Mouse (Mus musculus): ENCODE measurements around the gene Ptprh. TPM values are rescaled to one million over a fixed set of nuclear protein-coding genes. Genes with fewer than 3 reads are reported as not detected.

The Ptprh gene
- total RNA-seq (2021): not detected
- long read RNA-seq, experiment 1, partial matches to known transcripts: 0 of 1 reads
- long read RNA-seq, experiment 1, other reads (novel, unspliced or antisense): 1 of 1 reads
- long read RNA-seq, experiment 2: 0 reads

DNA sequence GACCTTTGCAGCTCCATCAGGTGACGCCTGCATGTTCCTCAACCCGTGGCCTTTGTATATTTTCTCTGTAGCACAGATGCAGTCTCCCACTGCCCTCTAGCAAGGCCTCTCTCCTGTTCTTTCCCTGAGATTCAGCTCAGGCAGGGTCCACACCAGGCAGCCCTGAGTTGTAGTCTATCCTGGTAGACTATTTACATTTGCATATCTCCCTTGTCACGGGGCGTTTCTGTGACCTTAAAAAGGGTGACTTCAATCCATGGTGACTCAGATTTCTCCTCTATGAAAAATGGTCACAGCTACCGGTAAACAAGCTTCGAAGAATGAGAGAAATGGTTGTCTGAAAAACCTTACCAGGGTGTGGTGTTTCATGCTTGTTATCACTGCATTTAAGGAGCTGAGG is at the start of gene Ptprh:
Gene Ptprh (minus strand): TSS at position 169 of the 400 bp plus-strand sequence.
- no peak for DNase-seq

GRCm38 (mm10) chr7:4653351-4653750 is 49.5 kb upstream of the Ptprh start:
- DNase-seq: no peak

GRCm38 (mm10) chr7:4652726-4653125 is 48.9 kb upstream of the Ptprh start:
- no peak for DNase-seq

- no peak for DNase-seq
Observed at GRCm38 (mm10) chr7:4651581-4651980, 47.7 kb upstream of the Ptprh start.

- no peak for DNase-seq
Observed at GRCm38 (mm10) chr7:4647992-4648391, 44.2 kb upstream of the Ptprh start.

GRCm38 (mm10) chr7:4647291-4647690 is 43.5 kb upstream of the Ptprh start:
- peak; percentile 46 for DNase-seq

GRCm38 (mm10) chr7:4646806-4647205 is 43.0 kb upstream of the Ptprh start:
- DNase-seq: no peak

GRCm38 (mm10) chr7:4643225-4643624 is 39.4 kb upstream of the Ptprh start:
- no peak for DNase-seq

GRCm38 (mm10) chr7:4641956-4642355 is 38.1 kb upstream of the Ptprh start:
- no peak for DNase-seq

GRCm38 (mm10) chr7:4641155-4641554 is 37.3 kb upstream of the Ptprh start:
- DNase-seq: no peak

- no peak for DNase-seq
Observed at GRCm38 (mm10) chr7:4636179-4636578, 32.3 kb upstream of the Ptprh start.

DNA sequence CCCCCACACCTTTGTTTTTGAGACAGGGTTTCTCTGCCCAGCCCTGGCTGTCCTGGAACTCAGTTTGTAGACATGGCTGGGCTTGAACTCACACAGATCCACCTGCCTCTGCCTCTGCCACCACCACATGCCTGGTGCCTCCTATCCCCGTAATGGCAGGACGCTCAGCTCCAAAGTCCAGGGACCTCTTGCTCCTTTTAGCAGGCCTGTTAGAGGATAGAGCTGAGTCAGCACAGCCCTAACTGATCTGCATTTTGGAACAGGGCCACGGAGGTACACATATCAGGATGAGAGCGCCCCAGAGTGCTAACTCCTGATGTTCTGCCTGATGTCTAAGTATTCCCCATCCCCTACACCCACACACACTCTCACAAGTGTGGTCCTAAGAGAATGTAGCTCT is 27.2 kb upstream of the Ptprh start, which contains the start of gene Tmem86b:
Gene Tmem86b (minus strand): TSS at position 392 of the 400 bp plus-strand sequence.
- peak; percentile 19 for DNase-seq

DNA sequence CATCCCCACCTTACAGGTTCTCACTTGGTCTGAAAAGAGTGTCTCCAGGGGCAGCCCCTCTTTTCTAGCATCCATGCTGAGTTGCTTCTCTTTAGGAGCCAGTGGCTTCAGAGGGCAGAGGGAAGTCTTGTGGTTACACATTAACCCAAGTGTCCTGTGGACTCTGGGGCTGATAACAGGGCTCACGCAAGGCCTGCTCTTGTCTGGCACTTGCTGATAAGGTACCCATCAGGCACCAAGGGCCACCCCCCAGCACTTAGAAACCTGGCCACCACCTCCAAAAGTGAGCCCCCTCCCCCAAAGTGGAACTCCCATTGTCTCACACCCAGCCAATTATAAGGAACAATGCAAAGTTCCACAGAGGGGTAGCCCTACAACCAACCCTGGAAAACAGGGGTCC is 26.4 kb upstream of the Ptprh start:
- DNase-seq: no peak

DNA sequence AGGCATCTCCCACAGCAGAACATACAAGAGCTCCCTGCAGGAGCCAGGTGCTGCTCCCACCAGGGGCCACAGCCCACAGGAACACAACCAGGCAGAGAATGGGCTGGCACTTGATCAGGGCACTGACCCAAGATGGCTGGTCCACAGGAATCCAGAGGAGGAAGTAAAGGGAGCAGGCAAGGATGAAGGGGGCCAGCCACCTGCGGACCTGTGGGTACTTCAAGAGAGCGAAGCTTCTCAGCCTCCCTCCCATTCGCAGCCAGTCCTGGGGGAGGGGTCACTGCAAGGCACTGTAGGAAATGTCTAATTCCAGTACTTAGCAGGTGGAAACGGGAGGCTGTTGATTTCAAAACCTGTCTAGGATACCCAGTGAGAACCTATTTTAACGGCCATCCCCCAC is 25.7 kb upstream of the Ptprh start:
- no peak for DNase-seq

DNA sequence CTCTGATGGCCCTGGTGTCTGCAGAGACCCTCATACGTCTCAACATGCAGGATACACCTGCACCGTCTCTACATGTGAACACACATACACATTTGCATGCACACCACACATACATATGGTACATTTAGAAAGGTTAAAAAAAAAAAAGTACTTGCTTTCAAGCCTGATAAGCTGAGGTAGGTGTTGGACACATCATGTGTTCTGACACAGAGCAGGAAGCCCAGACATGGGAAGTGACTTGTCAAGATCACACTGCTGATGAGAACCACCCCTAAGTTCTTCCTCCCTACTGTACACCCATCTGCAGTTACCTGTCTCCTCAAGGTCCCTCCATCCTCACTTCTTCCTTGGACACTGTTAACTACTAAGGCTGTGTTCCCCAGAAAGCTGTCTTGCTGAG is 22.1 kb upstream of the Ptprh start:
- no peak for DNase-seq

GRCm38 (mm10) chr7:4624343-4624742 is 20.5 kb upstream of the Ptprh start:
- DNase-seq: no peak

DNA sequence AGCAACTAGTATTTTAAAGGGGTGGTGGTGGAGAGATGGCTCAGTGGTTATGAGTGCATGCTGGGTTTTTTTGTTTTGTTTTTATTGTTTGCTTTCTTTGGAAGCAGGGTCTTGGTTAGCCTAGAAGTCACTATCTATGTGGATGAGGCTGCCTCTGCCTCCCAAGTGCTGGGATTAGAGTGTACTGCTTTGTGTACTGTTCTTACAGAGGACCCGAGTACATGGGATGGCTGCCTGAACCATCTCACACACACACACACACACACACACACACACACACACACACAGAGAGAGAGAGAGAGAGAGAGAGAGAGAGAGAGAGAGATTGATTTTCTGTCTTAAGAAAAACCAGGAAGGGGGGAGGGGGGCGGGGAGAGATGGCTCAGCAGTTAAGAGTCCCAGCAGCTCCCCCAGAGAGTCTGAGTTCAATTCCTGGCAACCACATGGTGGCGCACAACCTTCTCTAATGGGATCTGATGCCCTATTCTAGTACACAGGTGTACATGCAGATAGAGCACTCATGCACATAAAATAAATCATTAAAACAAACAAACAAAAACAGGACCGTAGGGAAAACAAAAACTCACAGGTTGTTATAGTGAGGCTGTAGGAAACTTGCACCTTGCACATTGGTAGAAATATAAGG is 19.8 kb upstream of the Ptprh start:
- peak; percentile 67 for DNase-seq

DNA sequence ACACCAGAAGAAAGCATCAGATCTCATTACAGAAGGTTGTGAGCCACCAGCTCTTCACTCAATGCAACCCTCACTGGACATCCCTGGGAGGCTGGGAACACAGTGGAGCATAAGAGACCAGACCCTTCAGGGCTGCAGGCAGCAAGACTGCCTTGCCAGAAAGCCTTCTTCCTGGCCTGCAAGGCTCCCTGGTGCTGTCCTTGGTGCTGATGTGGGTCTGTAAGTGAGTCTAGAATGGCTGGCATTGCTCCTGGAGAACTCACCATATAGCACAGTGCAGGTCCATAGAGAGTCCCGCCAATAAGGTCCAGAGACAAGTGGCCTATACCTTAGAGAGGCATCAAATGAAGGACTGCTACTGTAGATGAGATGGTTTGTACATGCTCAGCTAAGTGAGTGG is 16.1 kb upstream of the Ptprh start:
- peak; percentile 80 for DNase-seq

- DNase-seq: no peak
Observed at GRCm38 (mm10) chr7:4613740-4614403, 10.0 kb upstream of the Ptprh start.

- no peak for DNase-seq
Observed at GRCm38 (mm10) chr7:4612956-4613355, 9.1 kb upstream of the Ptprh start.

DNA sequence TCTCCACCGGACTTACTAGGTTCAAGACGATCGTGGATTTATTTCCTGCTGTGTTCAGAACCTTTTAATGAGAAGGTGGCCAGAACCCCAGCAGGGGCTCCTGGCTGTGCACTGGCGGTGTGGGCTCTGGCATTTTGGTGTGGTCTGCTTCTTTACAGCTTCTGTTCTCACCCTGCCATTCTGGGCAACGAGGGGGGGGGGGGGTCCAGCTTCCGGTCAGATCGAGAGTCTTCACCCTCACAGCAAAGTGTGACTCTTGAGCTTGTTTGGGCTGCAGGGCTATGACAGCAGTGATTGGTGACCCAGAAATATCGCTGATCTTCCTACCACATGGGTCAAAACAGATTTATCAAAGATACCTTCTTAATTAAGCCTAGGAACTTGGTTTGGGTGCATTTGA is 8.5 kb upstream of the Ptprh start:
- DNase-seq: no peak

GRCm38 (mm10) chr7:4611921-4612341 is 8.1 kb upstream of the Ptprh start:
- no peak for DNase-seq

DNA sequence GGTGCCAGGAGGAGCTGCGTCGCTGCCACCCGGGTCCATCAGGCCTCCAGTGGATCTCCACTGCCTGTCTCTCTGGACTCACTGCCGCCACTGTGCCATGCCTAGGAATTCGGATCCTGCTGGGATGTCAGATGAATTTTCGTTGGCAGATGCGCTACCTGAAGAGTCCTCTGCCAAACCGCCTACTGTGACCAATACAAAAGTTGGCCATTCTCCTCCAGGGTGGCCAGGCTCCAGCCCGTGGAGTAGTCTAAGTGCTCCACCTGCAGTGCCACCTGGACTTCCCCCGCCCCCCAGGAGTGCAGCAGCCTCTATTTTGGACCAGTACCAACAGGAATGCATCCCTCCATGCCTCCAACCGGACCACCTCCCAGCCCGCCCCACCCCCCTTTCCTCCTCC is 7.7 kb upstream of the Ptprh start:
- no peak for DNase-seq

DNA sequence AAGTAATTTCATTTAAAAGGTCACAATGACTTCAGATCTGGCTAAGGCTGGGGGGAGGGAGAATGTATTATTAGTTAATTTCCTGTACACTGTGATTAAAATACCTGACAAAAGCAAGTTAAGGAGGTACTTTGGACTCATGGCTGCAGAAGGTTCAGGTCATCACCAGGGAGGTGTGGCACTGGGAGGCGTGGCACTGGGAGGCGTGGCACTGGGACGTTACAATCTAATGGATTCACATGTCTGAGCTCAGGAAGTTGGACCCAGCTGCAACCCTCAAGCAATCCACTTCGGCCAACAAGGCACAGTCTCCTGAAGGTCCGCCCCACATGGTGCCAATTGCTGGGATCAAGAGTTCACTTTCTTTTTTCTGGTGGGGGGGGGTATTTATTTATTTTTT is 4.2 kb upstream of the Ptprh start:
- DNase-seq: no peak

Measured in adrenal gland, postnatal 10 days (tissue).